Mouse (Mus musculus) intestine, embryonic 14.5 days (tissue): ENCODE data around the gene Casz1. TPM values are rescaled to one million over a fixed set of nuclear protein-coding genes. Genes with fewer than 3 reads are reported as not detected.
A peak's percentile ranks its signal among the peaks of the same experiment; 100 is the strongest.

Experiments used
- ATAC-seq: fragments of 200-750 bp; cut with Nextera tagmentation; replicated peaks from 2 replicates; pipeline ENCODE4 v1.8.0; 2017; ENCODE audit warnings: low read depth, moderate number of reproducible peaks, moderate TSS enrichment, moderate library complexity; ENCODE audit not compliant: low FRiP score, low TSS enrichment
- DNase-seq: peaks from one replicate; pipeline ENCODE4 v3.0.0-alpha.2; 2018; ENCODE audit warnings: low spot score
- H3K27ac ChIP-seq: fragments of 300-500 bp; sonication (generic); 2 replicates; pipeline ENCODE4 v1.5.1; 2014; ENCODE audit warnings: low read depth, mild to moderate bottlenecking, control low read depth
- H3K27me3 ChIP-seq: fragments of 300-500 bp; sonication (generic); replicated peaks from 2 replicates; pipeline ENCODE4 v1.6.1; 2014; ENCODE audit warnings: low read length, control low read depth; ENCODE audit not compliant: control insufficient read depth, insufficient read depth
- H3K36me3 ChIP-seq: fragments of 300-500 bp; sonication (generic); 2 replicates; pipeline ENCODE4 v1.6.1; 2014; ENCODE audit warnings: low read length, control low read depth; ENCODE audit not compliant: control insufficient read depth, insufficient read depth
- H3K4me1 ChIP-seq: fragments of 300-500 bp; sonication (generic); replicated peaks from 2 replicates; pipeline ENCODE4 v1.6.1; 2014; ENCODE audit warnings: low read length, control low read depth, mixed read lengths; ENCODE audit not compliant: control insufficient read depth, insufficient read depth
- H3K4me2 ChIP-seq: fragments of 300-500 bp; sonication (generic); 2 replicates; pipeline ENCODE4 v1.6.1; 2014; ENCODE audit warnings: low read length
- H3K4me3 ChIP-seq: fragments of 300-500 bp; sonication (generic); 2 replicates; pipeline ENCODE4 v1.5.1; 2014; ENCODE audit warnings: low read depth, low read length, control low read depth, mixed read lengths
- H3K9ac ChIP-seq: fragments of 300-500 bp; sonication (generic); 2 replicates; pipeline ENCODE4 v1.6.1; 2014; ENCODE audit warnings: mild to moderate bottlenecking, low read length
- H3K9me3 ChIP-seq: fragments of 300-500 bp; sonication (generic); 2 replicates; pipeline ENCODE4 v1.6.1; 2016; ENCODE audit warnings: low read length, control low read depth; ENCODE audit not compliant: control insufficient read depth
- WGBS: fragments of 180-500 bp; shearing (Covaris S2); extraction: QIAGEN DNeasy Blood & Tissue Kit; methylation state at CpG from one replicate; pipeline ENCODE4 v1.1.7; 2014; 5-methylcytosine and 5-hydroxymethylcytosine counted together
- polyA plus RNA-seq: library from polyadenylated mRNA; unstranded; fragments of >200 nt; fragmentation: Nextera tagmentation; extraction: Ambion mirVana; gene quantifications from 2 replicates; pipeline ENCODE4 v1.2.1, GENCODE M21; 2014

Casz1 gene
- polyA plus RNA-seq, 1 experiment from 2014 or later = 7.8 TPM

GRCm38 (mm10) chr4:148940674-148941211 is 136.5 kb downstream of the Casz1 start:
- peak overlapping the region; percentile 37 for H3K4me2 ChIP-seq
- H3K9me3 ChIP-seq = no peaks in the 10 kb centered on the region
- 0 out of 2 replicates have a peak overlapping the region, but pooled peaks have one; percentile 7 for H3K9ac ChIP-seq
- DNase-seq (peak; percentile 75), ATAC-seq (peak; percentile 87)
- H3K27me3 ChIP-seq = no peaks in the 10 kb centered on the region
- 10% methylated on average over 25 of the region's 25 CpGs for WGBS
- H3K4me3 ChIP-seq = no peak overlapping the region
- H3K36me3 ChIP-seq = 0 out of 2 replicates have a peak, but pooled peaks cover 6% of the 10 kb centered on the region
- H3K27ac ChIP-seq = peak overlapping the region; percentile 70
- peaks cover 29% of the 10 kb centered on the region for H3K4me1 ChIP-seq

DNA sequence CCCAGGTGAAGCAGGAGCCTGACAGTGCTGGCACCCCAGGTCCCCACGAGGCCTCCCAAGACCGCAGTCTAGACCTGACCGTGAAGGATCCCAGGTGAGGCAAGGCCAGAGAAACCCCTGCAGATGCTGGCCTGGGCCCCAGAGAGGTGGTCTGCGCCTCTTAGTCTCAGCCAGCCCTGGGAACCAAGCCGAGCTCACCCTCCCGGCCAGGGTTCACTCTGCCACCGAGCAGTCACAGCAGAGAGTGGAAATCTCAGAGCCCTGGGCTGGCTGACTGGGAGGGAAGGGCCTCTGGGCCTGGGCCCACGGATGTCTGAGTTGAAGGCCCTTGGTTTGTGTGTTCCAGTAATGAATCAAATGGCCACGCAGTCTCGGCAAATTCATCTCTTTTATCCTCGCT is 137.1 kb downstream of the Casz1 start:
- peaks cover 23% of the 10 kb centered on the region for H3K4me1 ChIP-seq
- DNase-seq (no peak), ATAC-seq (no peak)
- H3K9ac ChIP-seq = 0 out of 2 replicates have a peak overlapping the region, but pooled peaks have one; percentile 7
- 60% methylated on average over 11 of the region's 11 CpGs for WGBS
- H3K27ac ChIP-seq = peak overlapping the region; percentile 70
- H3K4me2 ChIP-seq = peak overlapping the region; percentile 37; the same call in 1 of the 2 replicates
- H3K36me3 ChIP-seq = 0 out of 2 replicates have a peak, but pooled peaks cover 6% of the 10 kb centered on the region
- H3K9me3 ChIP-seq = no peaks in the 10 kb centered on the region
- H3K27me3 ChIP-seq = no peaks in the 10 kb centered on the region
- H3K4me3 ChIP-seq = no peak overlapping the region

DNA sequence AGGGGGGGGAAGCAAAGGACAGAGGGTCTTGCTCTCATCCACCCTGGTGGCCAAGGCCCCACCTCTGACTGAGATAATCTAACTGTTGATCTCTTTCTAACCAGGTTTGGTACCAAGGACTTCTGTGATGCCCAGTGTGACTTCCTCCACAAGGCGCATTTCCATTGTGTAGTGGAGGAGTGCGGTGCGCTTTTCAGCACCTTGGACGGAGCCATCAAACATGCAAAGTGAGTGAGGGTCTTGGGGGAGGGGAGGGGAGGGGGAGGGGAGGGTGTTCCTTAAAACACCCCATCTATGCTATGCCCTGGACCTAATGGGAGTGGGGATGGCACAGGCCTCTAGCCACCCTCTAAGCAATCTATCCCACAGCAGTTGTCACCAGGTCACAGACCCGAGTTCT is 138.9 kb downstream of the Casz1 start:
- ATAC-seq (no peak), DNase-seq (no peak)
- Histone ChIP-seq H3K4me2 (no peak overlapping the region), H3K27me3 (no peaks in the 10 kb centered on the region), H3K27ac (no peak overlapping the region), H3K4me1 (peaks cover 20% of the 10 kb centered on the region), H3K4me3 (no peak overlapping the region), H3K9ac (no peak overlapping the region), H3K36me3 (0 out of 2 replicates have a peak, but pooled peaks cover 6% of the 10 kb centered on the region), H3K9me3 (no peaks in the 10 kb centered on the region)
- 42% methylated on average over 5 of the region's 5 CpGs for WGBS

GRCm38 (mm10) chr4:148945476-148945881 is 141.2 kb downstream of the Casz1 start:
- ATAC-seq = no peak
- no peak for DNase-seq
- H3K27ac ChIP-seq = no peak overlapping the region

GRCm38 (mm10) chr4:148946071-148946470 is 141.8 kb downstream of the Casz1 start:
- no peak overlapping the region for H3K27ac ChIP-seq

More at GRCm38 (mm10) chr4:148945476-148945881, 141.2 kb downstream of the Casz1 start:
- Histone ChIP-seq H3K9ac (no peak overlapping the region), H3K36me3 (no peaks in the 10 kb centered on the region), H3K9me3 (no peaks in the 10 kb centered on the region), H3K4me2 (no peak overlapping the region), H3K4me1 (peaks cover 18% of the 10 kb centered on the region), H3K4me3 (no peak overlapping the region), H3K27me3 (no peaks in the 10 kb centered on the region)
- 81% methylated on average over 4 of the region's 4 CpGs for WGBS

GRCm38 (mm10) chr4:148947833-148948388 is 143.7 kb downstream of the Casz1 start:
- DNase-seq (no peak), ATAC-seq (0 out of 2 replicates have a peak, but pooled peaks have one; percentile 8)
- Histone ChIP-seq H3K9me3 (no peaks in the 10 kb centered on the region), H3K27me3 (peaks cover 19% of the 10 kb centered on the region), H3K36me3 (no peaks in the 10 kb centered on the region), H3K27ac (no peak overlapping the region), H3K4me3 (no peak overlapping the region), H3K4me1 (peaks cover 20% of the 10 kb centered on the region), H3K4me2 (no peak overlapping the region), H3K9ac (no peak overlapping the region)
- WGBS = 26% methylated on average over 10 of the region's 10 CpGs

More at GRCm38 (mm10) chr4:148946071-148946470, 141.8 kb downstream of the Casz1 start:
- H3K9ac ChIP-seq = no peak overlapping the region
- no peak overlapping the region for H3K4me3 ChIP-seq
- H3K4me2 ChIP-seq = no peak overlapping the region
- DNase-seq (no peak), ATAC-seq (no peak)
- WGBS = 89% methylated on average over 8 of the region's 8 CpGs
- H3K27me3 ChIP-seq = peaks cover 2% of the 10 kb centered on the region
- no peaks in the 10 kb centered on the region for H3K36me3 ChIP-seq
- peaks cover 13% of the 10 kb centered on the region for H3K4me1 ChIP-seq
- H3K9me3 ChIP-seq = no peaks in the 10 kb centered on the region

- Histone ChIP-seq H3K4me2 (no peak overlapping the region), H3K27ac (0 out of 2 replicates have a peak overlapping the region, but pooled peaks have one; percentile 27), H3K9ac (no peak overlapping the region), H3K27me3 (peaks cover 29% of the 10 kb centered on the region), H3K4me3 (no peak overlapping the region), H3K4me1 (peaks cover 20% of the 10 kb centered on the region), H3K36me3 (0 out of 2 replicates have a peak, but pooled peaks cover 4% of the 10 kb centered on the region), H3K9me3 (no peaks in the 10 kb centered on the region)
- 80% methylated on average over 6 of the region's 6 CpGs for WGBS
- no peak for DNase-seq
- no peak for ATAC-seq
Measured at GRCm38 (mm10) chr4:148950487-148950886, 146.3 kb downstream of the Casz1 start.

DNA sequence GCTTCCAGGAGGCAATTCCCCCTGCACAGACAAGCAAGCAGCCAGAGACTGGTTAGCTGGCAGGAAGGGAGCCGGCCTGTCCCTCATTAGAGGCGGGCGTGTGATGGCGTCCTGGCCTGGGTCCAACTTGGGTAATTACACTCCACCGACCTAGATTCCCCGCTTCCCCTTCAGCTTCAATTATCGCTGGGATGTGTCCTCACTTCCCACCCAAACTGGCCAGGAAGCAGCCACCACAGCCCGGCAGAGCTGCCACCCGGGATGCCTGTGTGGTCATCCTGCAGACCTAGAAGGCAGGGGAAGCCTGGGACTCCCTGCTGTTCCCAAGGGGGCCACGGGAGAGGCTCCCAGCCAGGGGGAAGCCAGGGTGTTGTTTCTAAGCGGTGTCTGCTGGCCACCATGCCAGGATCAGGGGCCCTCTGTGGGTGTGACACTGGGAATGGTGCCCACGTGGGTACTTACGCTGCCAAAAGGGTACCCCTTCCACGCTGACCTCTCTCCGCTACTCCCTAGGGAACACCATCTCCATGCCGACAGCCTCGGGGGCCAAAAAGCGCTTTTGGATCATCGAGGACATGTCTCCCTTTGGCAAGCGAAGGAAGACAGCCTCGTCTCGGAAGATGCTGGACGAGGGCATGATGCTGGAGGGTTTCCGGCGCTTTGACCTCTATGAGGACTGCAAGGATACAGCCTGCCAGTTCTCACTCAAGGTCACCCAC is 146.9 kb downstream of the Casz1 start:
- WGBS = 55% methylated on average over 25 of the region's 25 CpGs
- Histone ChIP-seq H3K4me1 (peaks cover 20% of the 10 kb centered on the region), H3K9me3 (no peaks in the 10 kb centered on the region), H3K27ac (0 out of 2 replicates have a peak overlapping the region, but pooled peaks have one; percentile 27), H3K27me3 (peaks cover 29% of the 10 kb centered on the region), H3K36me3 (0 out of 2 replicates have a peak, but pooled peaks cover 4% of the 10 kb centered on the region), H3K9ac (no peak overlapping the region), H3K4me2 (no peak overlapping the region), H3K4me3 (no peak overlapping the region)
- no peak for ATAC-seq
- no peak for DNase-seq
